Mouse (Mus musculus) liver, embryonic 16.5 days (tissue): ENCODE results near the gene Gm884. TPM values are rescaled to one million over a fixed set of nuclear protein-coding genes. Genes with fewer than 3 reads are reported as not detected.
"Not testable (repeated sequence)": the region's sequence is repeated elsewhere in the genome, so short reads cannot be mapped to it uniquely, and the experiment has no call there.

Source experiments
- ATAC-seq: fragments of 200-750 bp; cut with Nextera tagmentation; 2 replicates; pipeline ENCODE4 v1.8.0; 2017; ENCODE audit warnings: low read depth, mild to moderate bottlenecking, moderate number of reproducible peaks, moderate library complexity
- H3K27ac ChIP-seq: fragments of 300-500 bp; sonication (generic); 2 replicates; pipeline ENCODE4 v1.5.1; 2014; ENCODE audit warnings: mild to moderate bottlenecking, low read length
- H3K27me3 ChIP-seq: fragments of 300-500 bp; sonication (generic); 2 replicates; pipeline ENCODE4 v1.6.1; 2014; ENCODE audit warnings: low read depth, low read length, mixed read lengths; ENCODE audit not compliant: control insufficient read depth, insufficient read depth
- H3K36me3 ChIP-seq: fragments of 300-500 bp; sonication (generic); 2 replicates; pipeline ENCODE4 v1.6.1; 2014; ENCODE audit warnings: mild to moderate bottlenecking; ENCODE audit not compliant: control insufficient read depth, insufficient read depth
- H3K4me1 ChIP-seq: fragments of 300-500 bp; sonication (generic); 2 replicates; pipeline ENCODE4 v1.6.1; 2014; ENCODE audit warnings: low read depth, low read length, mixed read lengths; ENCODE audit not compliant: control insufficient read depth
- H3K4me2 ChIP-seq: fragments of 300-500 bp; sonication (generic); 2 replicates; pipeline ENCODE4 v1.6.1; 2014; ENCODE audit warnings: low read depth, low read length, mixed read lengths
- H3K4me3 ChIP-seq: fragments of 300-500 bp; sonication (generic); 2 replicates; pipeline ENCODE4 v1.5.1; 2014; ENCODE audit warnings: low read depth, mild to moderate bottlenecking, low read length
- H3K9ac ChIP-seq: fragments of 300-500 bp; sonication (generic); 2 replicates; pipeline ENCODE4 v1.6.1; 2014; ENCODE audit warnings: low read depth, low read length
- H3K9me3 ChIP-seq: fragments of 300-500 bp; sonication (generic); replicated peaks from 2 replicates; pipeline ENCODE4 v1.6.1; 2016; ENCODE audit warnings: low read length; ENCODE audit not compliant: control insufficient read depth
- WGBS: fragments of 180-500 bp; shearing (Covaris S2); extraction: QIAGEN DNeasy Blood & Tissue Kit; methylation state at CpG from one replicate; pipeline ENCODE4 v1.1.7; 2014; ENCODE audit not compliant: insufficient replicate concordance; 5-methylcytosine and 5-hydroxymethylcytosine counted together
- polyA plus RNA-seq: library from polyadenylated mRNA; unstranded; fragments of >200 nt; fragmentation: Nextera tagmentation; extraction: Ambion mirVana; gene quantifications from 2 replicates; pipeline ENCODE4 v1.2.1, GENCODE M21; 2015

The Gm884 gene
- polyA plus RNA-seq, 1 experiment from 2014 or later: not detected

DNA sequence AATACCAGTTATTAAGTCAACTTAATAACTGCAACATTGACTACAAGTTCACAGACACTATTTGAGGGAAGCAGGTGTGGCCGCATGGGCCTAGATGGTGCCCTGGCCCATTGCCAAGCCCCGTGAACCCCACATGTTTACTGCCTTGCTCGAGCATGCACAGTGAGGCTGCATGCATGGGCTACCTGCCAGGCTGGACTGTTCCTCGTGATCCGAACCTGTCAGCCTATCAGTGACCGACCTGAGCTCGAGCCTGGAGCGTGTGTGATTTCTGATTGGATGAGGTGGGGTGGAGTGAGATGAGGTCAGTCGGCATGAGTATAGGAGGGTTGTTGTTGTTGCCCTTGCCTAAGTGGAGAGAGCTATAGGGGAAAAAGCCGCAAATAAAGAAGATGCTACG is 42.6 kb downstream of the Gm884 start:
- Histone ChIP-seq H3K27ac (no peak overlapping the region), H3K4me1 (no peaks in the 10 kb centered on the region), H3K9me3 (no peaks in the 10 kb centered on the region), H3K27me3 (no peaks in the 10 kb centered on the region), H3K4me2 (no peak overlapping the region), H3K36me3 (no peaks in the 10 kb centered on the region), H3K9ac (no peak overlapping the region), H3K4me3 (no peak overlapping the region)
- 73% methylated on average over 11 of the region's 11 CpGs for WGBS
- ATAC-seq: no peak

DNA sequence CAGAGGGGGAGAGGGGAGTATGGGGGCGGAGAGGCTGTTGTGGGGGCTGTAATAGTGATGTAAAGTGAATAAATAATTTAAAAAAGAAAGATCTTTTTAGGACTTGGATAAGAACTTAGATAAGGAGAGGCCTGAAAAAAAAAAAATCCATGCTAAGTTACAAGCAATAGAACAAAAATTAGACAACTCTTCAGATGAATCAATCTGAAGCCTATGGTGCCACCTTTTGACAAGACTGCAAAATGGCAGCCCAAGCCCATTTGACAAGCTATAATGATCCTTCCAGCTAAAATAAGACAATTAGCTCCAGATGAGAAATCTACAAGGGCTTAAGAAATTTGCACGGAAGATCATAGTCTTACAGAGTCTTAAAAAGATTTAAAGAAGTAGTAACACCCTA is 64.9 kb downstream of the Gm884 start:
- 49% methylated on average over 2 of the region's 2 CpGs for WGBS
- H3K9me3 ChIP-seq: no peaks in the 10 kb centered on the region

DNA sequence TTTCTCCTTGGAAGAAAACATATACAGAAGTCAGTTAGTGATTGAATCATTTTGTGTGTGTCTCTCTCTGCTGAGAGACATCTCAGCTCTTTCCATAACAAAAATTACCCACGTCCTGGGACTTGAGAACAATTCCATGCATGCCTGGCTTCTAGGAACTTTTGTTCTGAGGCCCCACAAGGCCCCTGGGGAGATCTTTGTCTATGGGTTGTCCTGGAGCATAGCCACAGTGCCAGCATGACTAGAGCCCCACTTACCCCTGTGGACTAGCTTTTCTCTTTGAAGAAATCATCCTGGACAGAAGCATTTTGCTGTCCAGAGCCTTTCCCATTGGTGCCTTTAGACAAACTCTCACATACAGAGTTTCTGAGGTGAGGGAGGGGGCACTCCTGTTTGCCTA is 86.0 kb downstream of the Gm884 start:
- H3K27ac ChIP-seq, H3K9ac ChIP-seq, H3K36me3 ChIP-seq, H3K4me1 ChIP-seq, H3K27me3 ChIP-seq, H3K9me3 ChIP-seq, H3K4me2 ChIP-seq, ATAC-seq, H3K4me3 ChIP-seq: not testable (repeated sequence)
- 23% methylated on average over 1 of the region's 1 CpGs for WGBS

More for the DNA sequence above, 64.9 kb downstream of the Gm884 start:
- H3K27me3 ChIP-seq: no peaks in the 10 kb centered on the region
- no peak for ATAC-seq
- no peaks in the 10 kb centered on the region for H3K36me3 ChIP-seq
- no peak overlapping the region for H3K4me3 ChIP-seq
- no peaks in the 10 kb centered on the region for H3K4me1 ChIP-seq
- H3K4me2 ChIP-seq: no peak overlapping the region
- no peak overlapping the region for H3K9ac ChIP-seq
- no peak overlapping the region for H3K27ac ChIP-seq

DNA sequence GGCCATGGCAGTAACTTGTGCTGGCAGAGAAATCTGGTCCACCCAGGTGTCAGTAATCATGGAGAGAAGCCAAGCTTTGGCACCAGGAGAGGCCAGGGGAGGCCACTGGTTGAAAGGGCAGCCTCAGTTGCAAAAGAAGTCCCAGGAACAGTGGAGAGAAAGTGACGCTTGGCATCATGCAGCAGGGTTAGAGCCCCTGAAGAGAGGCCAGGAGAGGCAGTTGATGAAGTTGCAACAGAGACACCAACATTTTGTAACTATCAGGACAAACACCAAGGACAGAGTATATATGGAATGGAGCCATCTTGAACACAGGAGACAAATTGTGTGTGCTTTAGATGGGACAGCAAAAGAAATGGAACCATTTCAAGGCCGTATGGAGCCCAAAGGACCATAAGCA is 108.8 kb downstream of the Gm884 start:
- 58% methylated on average over 2 of the region's 2 CpGs for WGBS
- no peak for ATAC-seq
- no peaks in the 10 kb centered on the region for H3K4me1 ChIP-seq

DNA sequence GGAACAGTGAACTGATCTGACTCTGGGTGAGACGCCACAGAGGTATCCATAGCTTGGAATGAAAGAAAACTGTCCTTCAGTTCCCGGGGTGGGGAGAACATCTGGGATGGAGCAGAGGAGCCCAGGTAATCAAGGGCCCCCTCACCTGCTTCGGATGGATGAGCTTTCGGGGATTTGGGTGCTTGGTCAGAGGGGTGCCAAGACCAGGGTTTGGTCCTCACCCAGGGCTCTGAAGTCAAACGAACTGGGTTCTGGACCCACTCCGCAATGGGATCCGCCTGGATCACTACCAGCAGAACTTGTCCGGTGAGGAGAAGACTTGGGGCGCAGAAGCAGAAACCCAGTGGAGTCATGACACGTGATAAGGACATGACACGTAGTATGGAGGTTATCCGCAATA is 116.4 kb downstream of the Gm884 start, which contains the start of gene Lrrc37a:
TSS of gene Lrrc37a (minus strand) at position 101 of the 400 bp plus-strand sequence.
- H3K9ac ChIP-seq: no peak within 1 kb of the TSS
- H3K36me3 ChIP-seq: no peaks in the 10 kb centered on the region
- H3K4me3 ChIP-seq: no peak within 1 kb of the TSS
- H3K27ac ChIP-seq: no peak within 1 kb of the TSS
- ATAC-seq: no peak
- no peak within 1 kb of the TSS for H3K4me2 ChIP-seq
- no peaks in the 10 kb centered on the region for H3K4me1 ChIP-seq
- H3K9me3 ChIP-seq: no peaks in the 10 kb centered on the region
- 70% methylated on average over 12 of the region's 12 CpGs for WGBS
- H3K27me3 ChIP-seq: no peaks in the 10 kb centered on the region

More for the DNA sequence above, 108.8 kb downstream of the Gm884 start:
- Histone ChIP-seq H3K9me3 (no peaks in the 10 kb centered on the region), H3K4me3 (no peak overlapping the region), H3K9ac (no peak overlapping the region), H3K36me3 (no peaks in the 10 kb centered on the region), H3K27ac (no peak overlapping the region), H3K4me2 (no peak overlapping the region), H3K27me3 (no peaks in the 10 kb centered on the region)

Other genes starting within 250 kb of the Gm884 start
- 3.8 and 4.1 TPM in 2 replicates for gene Plekhm1, start 208.5 kb downstream of the Gm884 start, polyA plus RNA-seq
- not detected in 2 replicates for gene Lrrc37a, start 116.5 kb downstream of the Gm884 start, polyA plus RNA-seq
- not detected in 2 replicates for gene Lyzl6, start 17.8 kb upstream of the Gm884 start, polyA plus RNA-seq
- gene Rprml, start 28.4 kb upstream of the Gm884 start, polyA plus RNA-seq: not detected in 2 replicates
- gene Gosr2, start 76.8 kb upstream of the Gm884 start, polyA plus RNA-seq: 36.4 and 37.9 TPM in 2 replicates
- 0.07 TPM in 2 replicates for gene Wnt9b, start 128.7 kb upstream of the Gm884 start, polyA plus RNA-seq
- gene Wnt3, start 153.0 kb upstream of the Gm884 start, polyA plus RNA-seq: not detected in 2 replicates